Mouse (Mus musculus) adrenal gland, adult 2 months (tissue): ENCODE data around the gene Neurl4. TPM values are rescaled to one million over a fixed set of nuclear protein-coding genes. Genes with fewer than 3 reads are reported as not detected.
"Not testable (repeated sequence)": the region's sequence is repeated elsewhere in the genome, so short reads cannot be mapped to it uniquely, and the experiment has no call there.

Source experiments
- DNase-seq: peaks from one replicate; pipeline ENCODE4 v3.0.0; 2021
- polyA plus RNA-seq: library from polyadenylated mRNA; depleted of rRNA; stranded (reverse); fragments of >200 nt; gene quantifications from 2 replicates; pipeline ENCODE4 v1.2.3, GENCODE M21; 2012
- total RNA-seq, 2 experiments: library from RNA; stranded (reverse); gene quantifications; 2 replicates each; pipeline ENCODE4 v1.2.3; 2021

Gene Neurl4
- total and polyA plus RNA-seq, 3 experiments, result 40.6 to 47.6 (median 44.2) TPM

GRCm38 (mm10) chr11:69913554-69914371, 12.9 kb downstream of the Neurl4 start, which contains the start of gene Gps2:
Gene Gps2 (plus strand): TSS chr11:69913888.
- peak; percentile 95 for DNase-seq

- no peak for DNase-seq
These were observed 13.5 kb downstream of the Neurl4 start for GRCm38 (mm10) chr11:69914372-69914764.

GRCm38 (mm10) chr11:69914917-69915430, 14.1 kb downstream of the Neurl4 start:
- DNase-seq, result no peak

- DNase-seq, result no peak
These were observed 15.1 kb downstream of the Neurl4 start for GRCm38 (mm10) chr11:69915667-69916627.

- not testable (repeated sequence) for DNase-seq
These were observed 15.9 kb downstream of the Neurl4 start for GRCm38 (mm10) chr11:69916652-69917378.

- DNase-seq, result no peak
These were observed 16.6 kb downstream of the Neurl4 start for GRCm38 (mm10) chr11:69917379-69917948.

GRCm38 (mm10) chr11:69918118-69918517, 17.2 kb downstream of the Neurl4 start:
- no peak for DNase-seq

GRCm38 (mm10) chr11:69919053-69919452, 18.2 kb downstream of the Neurl4 start:
- no peak for DNase-seq

- DNase-seq, result peak; percentile 91
These were observed 18.9 kb downstream of the Neurl4 start for GRCm38 (mm10) chr11:69919661-69920265.

GRCm38 (mm10) chr11:69920266-69921031, 19.6 kb downstream of the Neurl4 start:
- peak; percentile 75 for DNase-seq

GRCm38 (mm10) chr11:69921114-69922011, 20.5 kb downstream of the Neurl4 start, which contains the start of gene Eif5a:
Gene Eif5a (minus strand): TSS chr11:69921958.
- DNase-seq, result peak; percentile 100

GRCm38 (mm10) chr11:69922012-69922756, 21.3 kb downstream of the Neurl4 start:
- no peak for DNase-seq

GRCm38 (mm10) chr11:69922796-69923195, 21.9 kb downstream of the Neurl4 start:
- no peak for DNase-seq

- no peak for DNase-seq
These were observed 26.6 kb downstream of the Neurl4 start for GRCm38 (mm10) chr11:69927501-69927900.

GRCm38 (mm10) chr11:69929712-69930111, 28.8 kb downstream of the Neurl4 start:
- DNase-seq, result no peak

- DNase-seq, result not testable (repeated sequence)
These were observed 29.3 kb downstream of the Neurl4 start for GRCm38 (mm10) chr11:69930176-69930575.

GRCm38 (mm10) chr11:69930967-69931537, 30.2 kb downstream of the Neurl4 start:
- no peak for DNase-seq

GRCm38 (mm10) chr11:69931769-69932168, 30.9 kb downstream of the Neurl4 start:
- no peak for DNase-seq
